Mouse (Mus musculus) midbrain, embryonic 14.5 days (tissue): ENCODE data around the gene Mrps18c. TPM values are rescaled to one million over a fixed set of nuclear protein-coding genes. Genes with fewer than 3 reads are reported as not detected.
A peak's percentile ranks its signal among the peaks of the same experiment; 100 is the strongest.

ENCODE experiments used
- ATAC-seq: fragments of 200-750 bp; cut with Nextera tagmentation; 2 replicates; pipeline ENCODE4 v1.8.0; 2017; ENCODE audit warnings: moderate number of reproducible peaks, moderate library complexity; ENCODE audit not compliant: low FRiP score, low TSS enrichment
- DNase-seq: peaks from one replicate; pipeline ENCODE4 v3.0.0-alpha.2; 2015
- H3K27ac ChIP-seq: fragments of 300-500 bp; sonication (generic); replicated peaks from 2 replicates; pipeline ENCODE4 v1.5.1; 2014; ENCODE audit warnings: mild to moderate bottlenecking, low read depth, low read length, moderate library complexity
- H3K27me3 ChIP-seq: fragments of 300-500 bp; sonication (generic); 2 replicates; pipeline ENCODE4 v1.6.1; 2014; ENCODE audit warnings: low read length, control low read depth, mixed read lengths; ENCODE audit not compliant: control insufficient read depth, insufficient read depth
- H3K36me3 ChIP-seq: fragments of 300-500 bp; sonication (generic); 2 replicates; pipeline ENCODE4 v1.6.1; 2014; ENCODE audit warnings: low read length, control low read depth; ENCODE audit not compliant: control insufficient read depth, insufficient read depth
- H3K4me1 ChIP-seq: fragments of 300-500 bp; sonication (generic); 2 replicates; pipeline ENCODE4 v1.6.1; 2014; ENCODE audit warnings: mild to moderate bottlenecking, antibody characterized with exemption, low read length, control low read depth; ENCODE audit not compliant: control insufficient read depth, insufficient read depth
- H3K4me2 ChIP-seq: fragments of 300-500 bp; sonication (generic); 2 replicates; pipeline ENCODE4 v1.6.1; 2014; ENCODE audit warnings: mild to moderate bottlenecking, low read length, moderate library complexity
- H3K4me3 ChIP-seq: fragments of 300-500 bp; sonication (generic); replicated peaks from 2 replicates; pipeline ENCODE4 v1.5.1; 2014; ENCODE audit warnings: low read depth, low read length
- H3K9ac ChIP-seq: fragments of 300-500 bp; sonication (generic); replicated peaks from 2 replicates; pipeline ENCODE4 v1.6.1; 2014; ENCODE audit warnings: mild to moderate bottlenecking, low read length, moderate library complexity
- H3K9me3 ChIP-seq: fragments of 300-500 bp; sonication (generic); 2 replicates; pipeline ENCODE4 v1.6.1; 2016; ENCODE audit warnings: low read length, control low read depth, mixed read lengths; ENCODE audit not compliant: control insufficient read depth
- whole genome bisulfite sequencing: fragments of 180-500 bp; shearing (Covaris S2); extraction: QIAGEN DNeasy Blood & Tissue Kit; methylation state at CpG from one replicate; pipeline ENCODE4 v1.1.7; 2014; 5-methylcytosine and 5-hydroxymethylcytosine counted together
- polyA plus RNA-seq: library from polyadenylated mRNA; unstranded; fragments of >200 nt; fragmentation: Nextera tagmentation; extraction: Ambion mirVana; gene quantifications from 2 replicates; pipeline ENCODE4 v1.2.1, GENCODE M21; 2014

Gene Mrps18c
- polyA plus RNA-seq, 1 experiment from 2014 or later: 160 TPM

DNA sequence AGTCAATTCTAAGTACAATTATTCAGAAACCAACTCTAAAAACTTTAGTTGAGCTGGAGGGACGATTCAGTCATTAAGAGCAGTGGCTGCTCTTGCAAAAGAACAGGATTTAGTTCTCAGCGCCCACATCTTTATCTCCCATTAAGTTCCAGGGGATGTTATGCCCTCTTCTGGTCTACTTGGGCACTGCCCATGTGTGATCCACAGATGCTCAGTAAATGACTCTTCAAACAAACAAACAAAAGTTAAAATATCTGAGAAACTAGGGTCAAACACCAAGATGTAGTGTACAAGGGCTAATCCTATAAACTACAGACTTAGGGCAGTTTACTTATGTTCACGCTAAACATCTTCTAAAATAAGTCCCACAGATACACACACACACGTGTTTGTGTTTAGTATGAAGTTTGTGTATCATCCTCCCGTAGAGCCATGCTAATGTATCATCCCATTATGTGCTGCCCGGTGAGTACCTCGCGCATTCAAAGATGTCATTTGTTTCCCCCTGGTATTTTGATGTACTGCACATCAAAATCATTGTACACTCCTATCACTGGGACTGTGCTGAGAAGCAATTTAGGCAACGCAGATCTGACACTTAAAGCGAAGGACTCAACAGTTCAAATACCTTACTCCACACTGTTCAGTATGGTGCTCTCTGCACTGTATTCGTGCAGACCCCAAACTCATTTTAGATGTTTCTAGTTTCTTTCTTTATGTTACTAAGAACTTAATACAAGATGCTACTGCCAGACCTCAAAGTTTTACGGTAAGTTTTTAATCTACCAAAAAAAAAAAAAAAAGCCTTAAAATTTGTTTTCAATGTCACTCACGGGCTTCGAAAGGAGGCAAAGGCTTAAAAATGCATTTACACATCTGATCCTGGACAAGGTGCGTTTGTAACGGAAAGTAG, 21.4 kb downstream of the Mrps18c start:
- 0 out of 2 replicates have a peak overlapping the region, but pooled peaks have one; percentile 79 for H3K27ac ChIP-seq
- ATAC-seq: no peak
- H3K4me1 ChIP-seq: 0 out of 2 replicates have a peak, but pooled peaks cover 6% of the 10 kb centered on the region
- H3K9me3 ChIP-seq: no peaks in the 10 kb centered on the region
- peak overlapping the region; percentile 80 for H3K4me3 ChIP-seq
- H3K27me3 ChIP-seq: no peaks in the 10 kb centered on the region
- peak; percentile 33 for DNase-seq
- H3K9ac ChIP-seq: peak overlapping the region; percentile 82
- WGBS: 31% methylated on average over 16 of the region's 16 CpGs
- peaks cover 4% of the 10 kb centered on the region; the same call in 1 of the 2 replicates for H3K36me3 ChIP-seq
- H3K4me2 ChIP-seq: peak overlapping the region; percentile 83

DNA sequence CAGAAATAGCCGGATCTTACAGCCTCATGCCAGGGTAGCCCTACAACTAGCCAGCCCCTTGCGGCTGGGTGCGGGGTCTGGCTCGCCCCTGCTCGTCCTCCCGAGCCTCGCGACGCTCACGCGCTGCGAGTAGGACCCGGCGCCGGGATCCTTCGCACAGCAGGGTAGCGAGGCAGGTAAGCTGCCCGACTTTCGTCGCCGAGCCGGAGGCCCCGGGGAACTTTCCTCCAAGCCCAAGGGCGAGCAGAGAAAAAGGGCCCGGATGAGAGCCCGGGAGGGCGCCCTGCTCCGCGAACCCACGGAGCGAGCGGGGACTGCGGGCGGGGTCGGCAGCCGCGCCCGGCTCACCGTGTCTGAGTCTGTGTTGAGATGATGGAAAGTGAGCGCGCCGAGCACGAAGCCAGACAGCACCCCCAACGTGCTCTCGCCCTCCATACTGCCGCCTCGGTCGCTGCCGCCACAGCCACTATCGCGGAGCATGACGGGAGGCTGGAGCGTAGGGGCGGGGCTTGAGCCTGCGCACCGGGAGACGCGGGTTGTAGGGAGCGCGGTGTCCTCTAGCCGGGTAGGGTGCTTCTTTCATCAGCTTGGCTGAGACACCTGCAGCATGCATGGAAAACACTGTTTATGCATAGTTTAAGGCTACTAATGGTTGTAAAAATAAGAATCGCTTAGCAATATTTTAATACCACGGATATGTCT, 22.2 kb downstream of the Mrps18c start, which contains the start of gene Abraxas1:
Gene Abraxas1 (minus strand): TSS at position 483 of the 702 bp plus-strand sequence.
- Histone ChIP-seq H3K9me3 (no peaks in the 10 kb centered on the region), H3K27me3 (no peaks in the 10 kb centered on the region), H3K36me3 (peaks cover 3% of the 10 kb centered on the region; the same call in 1 of the 2 replicates), H3K4me1 (0 out of 2 replicates have a peak, but pooled peaks cover 6% of the 10 kb centered on the region), H3K4me2 (peak within 1 kb of the TSS; percentile 83), H3K27ac (peak within 1 kb of the TSS; percentile 79), H3K9ac (peak within 1 kb of the TSS; percentile 82), H3K4me3 (peak within 1 kb of the TSS; percentile 80)
- WGBS: under 1% methylated on average over 63 of the region's 63 CpGs
- DNase-seq (peak; percentile 94), ATAC-seq (peak; percentile 96)

DNA sequence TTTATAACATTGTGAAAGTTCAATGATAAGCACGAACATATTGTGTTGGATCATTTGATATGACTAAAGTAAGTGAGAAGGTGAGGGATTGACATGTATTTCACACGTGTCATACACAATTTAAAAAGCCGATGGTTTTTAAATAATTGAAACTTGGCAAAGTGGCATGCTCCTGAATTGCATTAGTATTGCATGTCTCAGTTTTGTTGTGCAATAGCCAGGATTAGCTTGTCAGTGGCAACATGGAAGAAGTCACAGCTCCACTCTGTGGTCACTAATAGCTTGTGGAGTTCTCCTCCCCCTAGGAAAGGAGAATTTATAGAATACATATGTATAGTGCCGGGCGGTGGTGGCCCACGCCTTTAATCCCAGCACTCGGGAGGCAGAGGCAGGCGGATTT, 22.9 kb downstream of the Mrps18c start:
- no peaks in the 10 kb centered on the region for H3K36me3 ChIP-seq
- WGBS: 84% methylated on average over 8 of the region's 8 CpGs
- H3K4me1 ChIP-seq: 0 out of 2 replicates have a peak, but pooled peaks cover 6% of the 10 kb centered on the region
- peak overlapping the region; percentile 80 for H3K4me3 ChIP-seq
- ATAC-seq (no peak), DNase-seq (no peak)
- peak overlapping the region; percentile 83 for H3K4me2 ChIP-seq
- no peaks in the 10 kb centered on the region for H3K9me3 ChIP-seq
- no peak overlapping the region for H3K27ac ChIP-seq
- no peaks in the 10 kb centered on the region for H3K27me3 ChIP-seq
- no peak overlapping the region for H3K9ac ChIP-seq

DNA sequence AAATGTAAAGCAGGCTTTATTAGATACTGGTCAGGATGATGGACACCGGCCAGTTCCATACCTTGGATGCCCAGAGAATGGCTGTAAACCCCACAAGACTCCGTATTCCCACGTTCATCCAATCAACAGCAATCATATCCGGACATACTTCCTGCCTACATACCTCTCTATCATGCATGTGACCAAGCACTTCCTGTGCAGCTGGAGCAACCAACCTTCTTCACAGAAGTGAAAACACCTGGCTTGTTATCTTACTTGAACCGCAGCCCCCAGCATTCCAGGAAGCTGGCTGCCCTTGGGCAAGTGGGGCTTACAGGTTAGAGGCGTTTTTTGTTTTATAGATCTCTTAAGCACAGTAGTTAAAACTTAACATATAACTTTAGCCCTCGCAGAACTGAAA, 24.4 kb downstream of the Mrps18c start:
- Histone ChIP-seq H3K9ac (no peak overlapping the region), H3K4me1 (0 out of 2 replicates have a peak, but pooled peaks cover 6% of the 10 kb centered on the region), H3K9me3 (no peaks in the 10 kb centered on the region), H3K27ac (no peak overlapping the region), H3K4me3 (no peak overlapping the region), H3K27me3 (no peaks in the 10 kb centered on the region), H3K4me2 (no peak overlapping the region), H3K36me3 (no peaks in the 10 kb centered on the region)
- ATAC-seq: no peak
- 92% methylated on average over 7 of the region's 7 CpGs for WGBS
- DNase-seq: no peak

DNA sequence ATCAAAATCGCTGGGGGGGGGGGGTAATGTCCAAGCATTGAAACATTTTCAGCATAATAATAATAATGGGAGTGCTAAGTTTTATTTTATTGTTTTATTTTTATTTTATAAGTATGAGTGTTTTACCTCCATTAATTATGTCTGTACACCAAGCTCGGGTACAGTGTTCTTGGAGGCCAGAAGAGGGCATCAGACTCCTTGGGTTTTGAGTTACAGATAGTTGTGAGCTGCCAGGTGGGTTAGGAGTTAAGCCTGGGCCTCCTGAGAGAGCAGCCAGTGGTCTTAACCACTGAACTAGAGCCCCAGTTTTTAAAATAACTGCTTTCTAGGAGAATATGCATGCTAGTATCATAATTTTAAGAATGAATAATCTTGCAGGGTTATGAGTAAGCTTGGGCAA, 27.5 kb downstream of the Mrps18c start:
- Histone ChIP-seq H3K9ac (no peak overlapping the region), H3K9me3 (no peaks in the 10 kb centered on the region), H3K27me3 (no peaks in the 10 kb centered on the region), H3K4me2 (no peak overlapping the region), H3K27ac (no peak overlapping the region), H3K4me1 (0 out of 2 replicates have a peak, but pooled peaks cover 4% of the 10 kb centered on the region), H3K4me3 (no peak overlapping the region), H3K36me3 (no peaks in the 10 kb centered on the region)
- 26% methylated on average over 2 of the region's 2 CpGs for WGBS
- DNase-seq (peak; percentile 32), ATAC-seq (no peak)

DNA sequence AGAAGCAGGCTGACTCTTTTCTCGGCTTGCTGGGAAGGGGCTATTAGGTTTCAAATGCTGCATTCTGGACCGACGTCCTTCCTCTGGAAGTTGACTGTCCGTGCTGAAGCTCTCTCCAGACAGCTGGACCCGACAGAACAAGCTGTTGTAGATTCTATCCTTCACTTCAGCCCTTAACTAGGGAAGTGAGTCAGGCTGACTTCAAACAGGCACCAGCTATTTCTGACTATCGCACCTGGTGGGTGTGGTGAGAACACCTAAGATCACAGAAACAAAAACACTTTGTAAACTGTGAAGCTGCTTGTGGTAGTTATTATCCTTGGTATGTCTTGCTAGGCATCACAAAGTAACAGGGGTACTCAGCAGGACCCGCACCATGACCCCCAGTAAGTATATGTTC, 28.1 kb downstream of the Mrps18c start:
- H3K4me1 ChIP-seq: no peaks in the 10 kb centered on the region
- WGBS: 82% methylated on average over 7 of the region's 7 CpGs
- H3K36me3 ChIP-seq: no peaks in the 10 kb centered on the region
- ATAC-seq (no peak), DNase-seq (no peak)
- H3K9me3 ChIP-seq: no peaks in the 10 kb centered on the region
- no peak overlapping the region for H3K9ac ChIP-seq
- no peak overlapping the region for H3K27ac ChIP-seq
- no peaks in the 10 kb centered on the region for H3K27me3 ChIP-seq
- no peak overlapping the region for H3K4me3 ChIP-seq
- no peak overlapping the region for H3K4me2 ChIP-seq

DNA sequence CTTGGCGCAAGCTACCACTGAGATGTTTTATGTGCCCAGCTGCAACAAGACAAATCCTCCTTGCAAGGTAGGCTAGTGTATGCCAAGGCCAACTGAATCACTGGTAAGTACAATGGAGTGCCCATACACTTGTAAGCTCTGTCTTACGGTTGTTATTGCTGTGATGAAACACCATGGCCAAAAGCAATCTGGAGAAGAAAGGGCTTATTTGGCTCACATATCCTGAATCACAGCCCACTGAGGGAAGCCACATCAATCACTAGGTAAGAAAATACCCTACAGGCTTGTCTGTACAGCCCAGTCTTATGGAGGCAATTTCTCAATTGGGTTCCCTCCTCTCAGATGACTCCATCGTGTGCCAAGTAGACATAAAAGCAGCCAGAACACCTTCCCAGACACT, 30.3 kb downstream of the Mrps18c start:
- H3K4me3 ChIP-seq: no peak overlapping the region
- no peaks in the 10 kb centered on the region for H3K27me3 ChIP-seq
- no peaks in the 10 kb centered on the region for H3K36me3 ChIP-seq
- no peak overlapping the region for H3K27ac ChIP-seq
- DNase-seq (no peak), ATAC-seq (no peak)
- H3K4me2 ChIP-seq: no peak overlapping the region
- no peaks in the 10 kb centered on the region for H3K9me3 ChIP-seq
- H3K4me1 ChIP-seq: no peaks in the 10 kb centered on the region
- H3K9ac ChIP-seq: no peak overlapping the region
- 85% methylated on average over 3 of the region's 3 CpGs for WGBS

DNA sequence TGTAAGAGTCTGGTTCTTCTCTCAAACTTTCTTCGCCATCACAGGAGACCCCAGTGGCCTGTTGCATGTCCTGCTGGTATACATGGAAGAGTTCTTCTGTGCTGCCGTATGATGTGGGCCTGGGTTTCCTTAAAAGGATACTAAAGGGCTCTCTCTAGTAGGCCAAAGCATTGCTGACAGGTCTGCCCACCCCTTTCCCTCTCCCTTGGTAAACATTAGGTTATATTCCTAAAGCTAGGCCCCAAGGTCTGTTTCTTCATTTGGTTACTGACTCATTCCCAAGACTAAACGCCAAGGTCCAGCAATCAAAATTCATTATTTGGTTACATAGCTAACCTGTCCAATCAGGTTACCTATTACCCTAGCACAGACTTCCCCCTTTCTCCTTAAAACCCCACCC, 34.3 kb downstream of the Mrps18c start:
- 89% methylated on average over 3 of the region's 3 CpGs for WGBS
- H3K9me3 ChIP-seq: no peaks in the 10 kb centered on the region
- ATAC-seq (no peak), DNase-seq (no peak)
- no peak overlapping the region for H3K27ac ChIP-seq
- H3K9ac ChIP-seq: no peak overlapping the region
- H3K27me3 ChIP-seq: no peaks in the 10 kb centered on the region
- no peak overlapping the region for H3K4me2 ChIP-seq
- H3K4me3 ChIP-seq: no peak overlapping the region
- H3K4me1 ChIP-seq: no peaks in the 10 kb centered on the region
- H3K36me3 ChIP-seq: no peaks in the 10 kb centered on the region
